Mouse (Mus musculus) cerebellum, adult 9-10 months (tissue): ENCODE data around the gene Dgcr2.

Experiments used
- DNase-seq: peaks from one replicate; pipeline ENCODE4 v3.0.0; 2022

Gene Dgcr2

DNA sequence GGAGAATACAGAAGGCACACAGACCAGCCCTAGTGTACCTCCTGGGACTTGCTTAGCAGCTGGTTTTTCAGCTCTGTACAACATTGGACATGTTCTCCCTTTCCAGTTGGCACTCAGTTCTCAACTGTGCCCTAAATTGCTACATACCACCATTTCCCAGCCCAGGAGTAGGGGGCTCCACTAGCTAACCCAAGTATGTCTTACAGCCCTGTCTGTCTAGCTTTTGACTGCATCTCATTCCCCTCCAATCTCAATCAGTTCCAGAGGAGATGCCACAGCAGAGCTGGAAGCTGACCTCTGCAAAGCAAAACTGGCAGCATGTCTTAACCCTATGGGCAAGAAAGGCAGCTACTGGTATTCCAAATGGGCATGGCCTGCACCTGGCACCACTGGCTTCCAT, 2.3 kb downstream of the Dgcr2 start:
- DNase-seq: no peak

DNA sequence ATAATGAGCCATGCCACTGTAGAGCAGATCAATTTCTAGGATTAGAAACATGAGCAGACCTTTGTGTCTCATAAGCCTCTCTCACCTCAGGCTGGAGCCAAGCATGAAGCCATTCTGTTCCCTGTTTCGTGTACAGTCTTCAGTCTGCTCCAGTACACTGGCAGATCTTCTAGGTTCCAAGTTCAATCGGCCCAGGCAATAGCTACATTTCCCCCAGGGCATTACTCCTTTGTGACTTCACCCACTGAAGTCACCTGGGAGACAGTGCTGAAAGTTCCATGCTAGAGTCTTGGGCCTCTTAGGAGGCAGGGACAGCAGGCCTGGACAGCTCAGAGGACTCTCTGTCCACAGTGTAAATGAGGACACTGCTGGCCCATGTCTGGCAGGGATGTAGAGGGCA, 4.4 kb downstream of the Dgcr2 start, which contains the start of gene Tssk1:
Gene Tssk1, plus strand, starts transcription at position 301 of the 400 bp plus-strand sequence.
- DNase-seq: peak; percentile 38

GRCm38 (mm10) chr16:17892606-17893005, 5.8 kb downstream of the Dgcr2 start:
- peak; percentile 93 for DNase-seq

DNA sequence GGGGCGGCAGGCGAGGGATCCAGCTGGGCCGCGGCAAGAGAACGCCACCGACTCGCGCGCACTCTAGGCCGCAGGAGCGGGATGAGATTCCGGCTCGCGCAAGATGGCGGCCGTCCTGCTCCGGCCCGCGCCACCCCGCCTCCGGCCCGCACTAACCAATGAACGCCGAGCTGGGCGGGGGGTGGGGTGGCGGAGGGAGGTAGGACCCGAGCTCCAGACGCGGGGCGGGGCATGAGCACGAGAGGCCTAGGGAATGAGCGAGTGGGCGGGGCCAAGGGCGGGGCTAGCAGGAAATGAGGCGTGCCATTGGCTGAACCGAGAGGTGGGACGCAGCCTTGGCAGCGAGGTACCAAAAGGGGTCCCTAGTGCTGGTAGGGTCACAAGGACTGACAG, 6.8 kb downstream of the Dgcr2 start, which contains the start of gene Gm20518:
Gene Gm20518, minus strand, starts transcription at position 105 of the 393 bp plus-strand sequence.
- peak; percentile 99 for DNase-seq

DNA sequence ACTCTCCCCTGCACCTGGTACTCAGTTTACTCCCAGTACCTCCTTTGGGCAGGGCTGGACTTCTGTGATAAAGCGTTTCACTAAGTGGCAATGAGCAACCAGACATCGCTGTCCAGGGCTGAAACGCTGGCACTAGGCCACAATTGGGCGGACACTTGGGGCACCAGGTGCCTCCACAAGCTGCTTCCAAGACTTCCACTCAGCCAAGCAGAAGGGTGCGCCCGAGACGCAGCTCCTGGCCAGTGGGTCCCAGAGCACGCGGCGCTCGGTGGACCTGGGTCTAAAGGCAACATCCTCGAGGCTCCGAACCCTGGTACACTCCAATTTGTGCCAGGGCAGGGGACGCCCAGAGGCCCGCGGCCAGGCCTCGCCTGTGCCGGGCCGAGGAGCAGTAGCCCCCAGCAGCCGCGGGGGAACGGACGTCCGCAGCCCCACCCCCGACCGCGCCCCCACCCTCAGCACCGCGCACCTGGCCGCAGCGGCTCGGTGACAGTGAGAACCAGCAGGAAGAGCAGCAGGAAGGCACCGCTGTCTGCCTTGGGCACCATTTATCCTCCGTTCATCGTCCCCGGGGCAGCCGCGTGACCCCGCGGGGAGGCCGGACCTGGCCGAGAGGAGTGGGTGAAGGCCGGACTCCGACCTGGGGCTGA, 7.3 kb downstream of the Dgcr2 start:
- peak; percentile 94 for DNase-seq

GRCm38 (mm10) chr16:17890342-17890727, 8.0 kb downstream of the Dgcr2 start:
- DNase-seq: peak; percentile 61

DNA sequence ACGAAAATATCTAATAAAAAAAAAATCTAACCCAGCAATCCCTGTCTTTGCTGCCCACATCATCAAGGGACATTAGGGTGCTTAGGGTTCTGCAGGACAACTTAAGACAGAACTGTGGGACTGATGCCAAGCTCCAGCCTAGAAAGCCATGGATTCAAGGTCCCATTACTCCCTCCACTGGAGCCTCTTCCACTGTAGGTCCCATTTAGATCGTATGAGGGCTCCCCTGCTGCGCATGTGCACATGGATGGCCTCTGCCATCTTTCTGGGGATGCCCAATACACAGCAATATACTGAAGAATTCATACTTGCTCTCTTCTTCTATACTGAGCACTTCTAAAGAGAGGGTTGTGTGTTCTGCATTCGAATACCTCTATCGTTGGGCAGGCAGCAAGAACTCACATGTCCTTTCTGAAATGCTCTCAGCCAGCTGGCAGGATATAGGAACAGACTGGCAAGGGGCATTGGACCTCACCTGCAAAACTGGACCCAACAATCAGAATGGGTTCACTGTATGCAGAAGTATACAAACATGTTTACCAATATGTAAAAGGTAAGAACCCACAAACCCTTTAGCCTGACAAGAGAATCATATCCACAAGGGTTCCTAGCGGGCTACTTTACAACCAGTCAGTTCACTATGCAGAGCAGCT, 8.5 kb downstream of the Dgcr2 start:
- peak; percentile 67 for DNase-seq

DNA sequence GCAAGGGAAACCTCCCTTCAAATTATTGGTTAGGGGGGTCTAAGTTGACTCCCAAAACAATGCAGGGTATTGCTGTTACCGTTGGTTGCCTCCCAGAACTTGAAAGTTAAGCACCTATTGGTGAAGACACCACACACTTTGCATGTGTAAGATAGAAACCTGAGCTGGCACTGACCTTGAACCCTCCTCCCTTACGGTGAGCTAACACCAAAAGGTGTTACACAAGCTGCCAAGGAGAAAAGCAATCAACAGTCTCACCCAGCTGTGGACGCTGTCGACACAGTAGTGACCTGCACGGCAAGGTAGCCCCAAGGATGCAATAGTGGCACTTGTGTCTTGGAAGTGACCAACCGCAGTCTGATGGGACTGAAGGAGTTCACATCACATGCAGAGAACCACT, 14.2 kb downstream of the Dgcr2 start:
- no peak for DNase-seq

- no peak for DNase-seq
These were observed 16.2 kb downstream of the Dgcr2 start for GRCm38 (mm10) chr16:17882196-17882595.

DNA sequence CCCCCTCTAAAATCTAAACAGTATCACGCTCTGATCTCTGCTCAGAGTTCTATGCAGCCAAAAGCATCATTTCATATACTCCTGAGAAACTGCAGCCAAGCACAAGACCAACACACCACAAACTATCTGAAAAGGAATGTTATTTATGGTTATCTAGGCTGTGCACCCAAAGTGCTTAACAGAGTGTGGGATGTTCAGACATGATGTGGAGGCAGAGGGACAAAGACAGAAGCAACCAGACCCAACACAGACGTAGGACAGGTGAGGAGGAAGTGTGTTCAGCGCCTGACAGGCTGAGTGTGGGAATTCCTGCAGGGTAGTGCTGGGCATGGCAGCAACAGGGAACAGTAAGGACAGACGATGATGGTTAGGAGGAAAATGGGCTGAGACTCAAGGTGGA, 18.8 kb downstream of the Dgcr2 start:
- DNase-seq: no peak

GRCm38 (mm10) chr16:17876096-17876495, 22.3 kb downstream of the Dgcr2 start:
- DNase-seq: no peak

DNA sequence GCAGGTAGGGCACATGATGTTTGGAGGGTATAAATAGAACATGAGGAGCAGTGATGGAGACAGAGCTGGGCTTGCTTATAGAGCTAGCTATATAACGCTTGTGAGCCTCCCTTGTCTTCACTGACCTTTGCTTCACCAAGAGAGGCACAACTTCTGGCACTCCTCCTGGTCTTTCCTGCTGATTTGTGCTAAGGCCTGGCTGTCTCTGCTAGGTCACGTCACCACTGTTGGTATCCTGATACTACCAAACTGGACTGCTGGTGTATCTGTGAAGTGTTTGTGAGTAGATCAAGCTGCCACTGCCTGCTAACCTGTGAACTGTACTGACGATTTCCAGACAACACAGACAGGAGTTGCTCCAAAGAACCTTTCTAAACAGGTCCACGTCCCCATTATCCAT, 23.2 kb downstream of the Dgcr2 start:
- DNase-seq: no peak

DNA sequence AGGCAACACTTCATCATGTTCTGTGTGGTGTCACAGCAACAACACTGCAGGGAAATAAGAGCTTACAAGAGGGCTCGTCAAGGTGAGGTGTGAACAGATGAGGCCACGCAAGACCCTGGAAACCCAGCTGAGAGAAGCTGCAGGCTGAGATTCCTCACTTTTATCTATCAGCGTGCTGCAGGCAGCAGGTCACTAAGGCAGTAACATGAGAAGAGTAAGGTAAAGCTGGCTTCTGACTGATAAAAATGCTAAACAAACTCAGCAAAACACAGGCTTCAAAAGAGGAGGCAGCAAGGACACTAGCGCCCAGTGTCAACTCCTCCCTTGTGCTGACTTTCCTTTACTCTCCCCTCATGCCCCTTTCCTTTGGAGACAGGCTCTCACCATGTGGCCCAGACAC, 25.4 kb downstream of the Dgcr2 start:
- no peak for DNase-seq

DNA sequence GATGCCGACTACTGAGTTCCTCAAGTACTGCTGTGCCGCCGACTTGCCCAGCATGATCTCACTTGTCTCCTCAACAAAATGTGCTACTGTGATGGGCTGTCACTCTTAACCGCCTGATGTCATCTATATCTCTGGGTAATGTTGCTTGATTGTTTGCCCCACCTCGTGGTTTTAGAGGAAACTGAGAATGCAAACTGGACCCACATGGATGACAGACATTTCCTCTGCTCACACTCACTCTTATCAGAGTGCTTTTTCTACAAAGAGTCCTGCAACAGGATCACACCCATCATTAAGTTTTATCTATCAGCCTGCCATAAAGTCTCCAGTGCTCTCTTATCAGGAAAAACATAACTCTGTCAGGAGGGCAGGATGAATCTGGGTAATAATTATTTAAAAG, 27.1 kb downstream of the Dgcr2 start:
- DNase-seq: no peak

DNA sequence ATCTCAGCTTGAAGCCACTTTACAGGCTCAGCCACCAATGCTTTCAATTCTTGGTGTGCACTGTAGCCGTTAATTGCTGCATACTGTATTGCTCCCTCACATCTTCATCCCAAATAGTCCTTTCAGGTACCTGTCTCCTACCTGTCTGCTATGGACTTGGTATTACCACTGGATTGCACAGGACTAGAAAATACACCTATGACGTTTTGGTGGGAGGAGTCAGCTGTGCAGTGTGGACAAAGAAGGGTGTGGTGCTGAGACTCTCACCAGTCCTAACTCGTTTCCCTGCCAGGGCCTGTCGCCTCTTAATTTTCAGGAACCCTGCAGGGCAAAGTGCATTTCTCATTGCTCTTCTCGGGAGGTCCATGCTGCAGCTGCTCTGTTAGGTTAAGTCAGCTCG, 32.6 kb downstream of the Dgcr2 start:
- DNase-seq: no peak

DNA sequence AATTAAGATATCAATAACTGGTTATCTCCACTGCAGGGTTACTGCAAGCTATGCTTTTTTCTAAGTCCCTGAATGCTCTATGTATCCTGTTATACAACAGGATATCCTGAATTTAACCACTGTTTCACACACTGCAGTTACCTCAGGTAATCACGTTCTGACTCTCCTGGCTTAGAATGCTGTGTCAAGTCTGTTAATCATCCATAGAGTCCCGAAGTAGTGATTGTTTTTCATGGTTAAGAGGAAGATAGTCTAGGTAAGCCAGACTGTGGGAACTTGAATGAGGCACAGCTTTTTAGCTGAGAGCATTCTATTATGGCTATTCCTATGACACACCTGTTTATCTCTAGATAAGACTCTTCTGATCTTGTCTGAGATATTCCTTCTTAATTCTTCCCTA, 33.1 kb downstream of the Dgcr2 start:
- DNase-seq: no peak

DNA sequence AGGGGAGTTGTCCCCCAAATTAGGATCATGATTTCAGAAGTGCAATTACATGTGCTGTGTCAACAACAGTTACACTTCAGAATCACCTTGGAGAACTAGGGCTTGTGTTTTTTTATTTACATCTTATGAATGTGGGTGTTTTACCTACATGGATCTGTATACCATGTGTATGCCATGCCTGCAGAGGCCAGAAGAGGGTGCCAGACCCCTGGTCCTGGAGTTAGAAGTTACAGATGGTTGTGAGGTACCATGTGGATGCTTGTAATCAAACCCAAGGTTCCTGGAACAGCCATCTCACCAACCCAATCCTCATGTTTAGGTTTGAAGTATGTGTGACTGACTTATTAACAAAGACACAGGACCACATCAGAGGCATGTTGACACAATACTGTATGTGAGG, 39.8 kb downstream of the Dgcr2 start:
- DNase-seq: no peak

DNA sequence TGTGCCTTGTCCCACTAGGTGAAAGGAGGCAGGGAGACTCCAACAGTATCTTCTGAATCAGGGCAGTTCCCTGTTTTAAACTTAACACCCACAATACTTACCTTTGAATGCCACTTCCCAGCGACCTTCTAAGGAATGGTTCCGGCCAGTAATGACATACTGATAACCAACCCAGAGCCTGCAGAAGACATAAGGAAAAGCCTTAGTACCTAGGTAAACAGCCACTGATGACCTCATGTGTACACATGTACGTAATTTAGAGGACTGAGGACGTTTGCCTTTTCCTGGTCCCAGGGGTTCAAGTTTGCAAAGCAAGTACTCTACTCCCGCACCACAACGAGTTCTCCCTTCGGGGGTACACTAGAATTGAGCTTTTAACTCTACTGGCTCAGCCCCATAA, 41.2 kb downstream of the Dgcr2 start:
- no peak for DNase-seq

- DNase-seq: no peak
These were observed 45.1 kb downstream of the Dgcr2 start for GRCm38 (mm10) chr16:17853263-17853662.

GRCm38 (mm10) chr16:17851860-17852259, 46.5 kb downstream of the Dgcr2 start:
- DNase-seq: peak; percentile 96

DNA sequence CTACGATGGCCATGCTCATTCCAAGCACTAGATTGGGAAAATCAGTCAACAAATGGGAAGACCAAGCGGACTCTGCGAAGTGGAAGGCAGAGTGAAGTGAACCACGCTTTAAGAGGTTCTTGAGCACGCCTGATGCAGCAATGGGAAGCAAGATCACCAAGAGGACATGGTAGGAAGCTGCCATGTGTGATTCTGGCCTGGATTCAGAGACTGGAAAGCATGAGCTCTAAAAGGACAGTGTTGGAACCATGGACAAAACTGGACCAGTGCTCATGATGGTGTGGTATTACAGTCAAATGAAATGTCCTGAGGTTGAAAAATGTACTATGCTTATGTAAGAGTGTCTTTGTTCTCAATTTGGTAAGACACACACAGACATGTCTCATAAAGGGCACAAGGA, 47.0 kb downstream of the Dgcr2 start:
- DNase-seq: peak; percentile 68

DNA sequence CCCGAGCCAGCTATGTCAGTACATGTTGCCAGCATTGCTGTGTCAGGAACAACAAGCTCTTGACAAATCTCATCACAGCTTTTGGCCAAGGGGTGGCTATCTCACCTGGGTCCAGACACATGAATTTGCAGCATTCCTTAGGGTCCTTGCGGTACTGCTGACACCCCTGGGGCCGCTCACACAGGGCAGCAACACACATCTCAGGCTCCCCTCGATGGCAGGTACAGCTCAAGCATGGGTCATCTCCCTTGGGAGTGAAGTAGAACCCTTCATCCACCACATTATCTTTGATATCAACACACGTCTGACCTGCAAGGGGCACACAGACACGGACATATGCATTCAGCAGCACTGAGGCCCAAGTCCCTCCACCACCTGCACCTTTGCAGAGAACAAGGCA, 48.9 kb downstream of the Dgcr2 start:
- DNase-seq: no peak

- DNase-seq: peak; percentile 92
These were observed 49.4 kb downstream of the Dgcr2 start for GRCm38 (mm10) chr16:17848928-17849327.

- DNase-seq: no peak
These were observed 49.9 kb downstream of the Dgcr2 start for GRCm38 (mm10) chr16:17848431-17848830.
